Mouse (Mus musculus) ES-E14 (cell line): Measurements from ENCODE around the gene Pigb.

Experiments used
- CHD2 ChIP-seq: IDR thresholded peaks from 2 replicates; pipeline ENCODE4 v1.6.1; 2014; ENCODE audit warnings: mild to moderate bottlenecking, low read depth, low read length, inconsistent platforms
- ZC3H11A ChIP-seq: IDR thresholded peaks from 2 replicates; pipeline ENCODE4 v1.6.1; 2012; ENCODE audit warnings: low read depth, mild to moderate bottlenecking, inconsistent platforms, low read length, borderline replicate concordance

DNA sequence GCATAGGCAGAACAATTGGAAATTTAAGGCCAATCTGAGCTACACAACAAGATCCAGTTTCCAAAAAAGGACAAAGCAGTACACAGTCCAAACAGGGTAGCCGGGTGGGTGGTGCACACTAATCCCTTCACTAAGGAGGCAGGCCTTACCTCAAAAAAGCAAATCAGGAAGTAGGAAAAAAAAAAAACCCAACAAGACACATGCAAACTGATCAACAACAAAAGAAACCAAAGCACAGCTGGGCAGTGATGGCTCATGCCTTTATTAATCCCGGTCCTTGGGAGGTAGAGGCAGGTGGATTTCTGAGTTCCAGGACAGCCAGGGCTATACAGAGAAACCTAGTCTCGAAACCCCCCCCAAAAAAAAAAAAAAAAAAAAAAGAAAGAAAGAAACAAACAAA, 52.5 kb downstream of the Pigb start:
- TF ChIP-seq CHD2: no peak
- TF ChIP-seq ZC3H11A: no peak
